Mouse (Mus musculus): ENCODE data around the gene AC124502.3. TPM values are rescaled to one million over a fixed set of nuclear protein-coding genes. Genes with fewer than 3 reads are reported as not detected.
"Not testable (repeated sequence)": the region's sequence is repeated elsewhere in the genome, so short reads cannot be mapped to it uniquely, and the experiment has no call there.

Gene AC124502.3
- 4.4 and 5.4 TPM in 2 replicates for polyA plus RNA-seq (2012; rRNA removed)

DNA sequence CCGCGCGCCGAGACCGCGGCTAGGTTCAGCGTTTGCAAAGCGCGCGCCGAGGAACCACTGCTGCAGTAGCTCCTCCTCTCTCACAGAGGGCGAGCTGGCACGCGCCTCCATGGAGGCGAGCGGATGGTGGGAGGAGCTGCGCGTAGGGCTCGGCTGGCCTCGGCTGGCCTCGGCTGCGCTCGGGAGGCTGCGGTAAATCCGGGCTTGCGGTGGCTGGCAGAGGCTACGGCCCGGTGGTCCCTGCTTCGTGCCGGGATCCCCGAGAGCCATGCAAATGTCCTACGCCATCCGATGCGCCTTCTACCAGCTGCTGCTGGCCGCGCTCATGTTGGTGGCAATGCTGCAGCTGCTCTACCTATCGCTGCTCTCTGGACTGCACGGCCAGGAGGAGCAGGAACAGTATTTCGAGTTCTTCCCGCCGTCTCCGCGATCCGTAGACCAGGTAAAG lies at the start of gene AC124502.3, which contains the start of gene B4gat1:
Gene AC124502.3, plus strand, starts transcription at position 183 of the 448 bp plus-strand sequence.
Gene B4gat1, plus strand, starts transcription at position 118 of the 448 bp plus-strand sequence.
- DNase-seq (ENCODE audit: extremely low spot score in 1 of 2, low spot score in 1 of 2): peak; percentile 77 to 90

- DNase-seq (ENCODE audit: extremely low spot score in 1 of 2, low spot score in 1 of 2): peak in 1 of 2 experiments; percentile 77
Measured at GRCm38 (mm10) chr19:4989013-4989412, 49.7 kb upstream of the AC124502.3 start.

DNA sequence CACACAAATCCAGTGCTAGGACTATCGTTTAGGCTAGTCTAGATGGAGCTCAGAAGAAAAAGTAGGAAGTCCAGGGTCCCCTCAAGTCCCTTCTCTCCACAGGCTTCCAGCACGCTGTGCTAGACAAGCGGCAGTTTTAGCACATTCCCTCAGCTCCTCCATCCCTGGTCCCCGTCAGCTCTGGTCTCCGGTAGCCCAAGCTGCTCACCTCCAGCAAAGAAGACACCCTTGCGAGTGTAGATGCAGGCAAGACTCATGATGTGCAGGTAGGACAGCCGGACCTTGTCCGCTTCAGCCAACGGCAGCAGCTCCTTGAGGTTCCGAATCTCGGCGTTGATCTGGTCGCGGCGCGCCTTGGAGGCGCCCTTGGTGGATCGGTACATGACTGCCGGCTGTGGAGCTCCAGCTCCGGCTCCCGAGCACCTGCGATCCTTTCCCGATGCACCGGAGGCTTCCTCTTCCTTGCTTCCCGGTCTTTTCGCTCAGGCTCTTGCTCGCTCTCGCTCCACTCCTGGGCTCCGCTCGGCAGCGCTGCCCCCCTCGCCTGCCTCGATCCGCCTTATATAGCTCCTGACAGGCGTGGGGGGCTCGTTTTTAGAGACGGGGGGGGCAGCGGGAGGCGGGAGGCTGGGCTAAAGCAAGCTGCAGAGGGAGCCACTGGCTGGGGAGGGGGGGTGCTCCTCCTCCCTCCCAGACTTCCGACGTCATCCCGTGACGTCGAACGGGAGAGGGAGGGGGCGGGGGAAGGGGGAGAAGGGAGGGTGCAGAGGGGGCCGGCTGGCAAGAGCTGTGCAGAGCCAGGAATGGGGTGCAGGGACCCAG lies 49.0 kb upstream of the AC124502.3 start:
- peak in 1 of 2 experiments; percentile 89 for DNase-seq (ENCODE audit: extremely low spot score in 1 of 2, low spot score in 1 of 2)

DNA sequence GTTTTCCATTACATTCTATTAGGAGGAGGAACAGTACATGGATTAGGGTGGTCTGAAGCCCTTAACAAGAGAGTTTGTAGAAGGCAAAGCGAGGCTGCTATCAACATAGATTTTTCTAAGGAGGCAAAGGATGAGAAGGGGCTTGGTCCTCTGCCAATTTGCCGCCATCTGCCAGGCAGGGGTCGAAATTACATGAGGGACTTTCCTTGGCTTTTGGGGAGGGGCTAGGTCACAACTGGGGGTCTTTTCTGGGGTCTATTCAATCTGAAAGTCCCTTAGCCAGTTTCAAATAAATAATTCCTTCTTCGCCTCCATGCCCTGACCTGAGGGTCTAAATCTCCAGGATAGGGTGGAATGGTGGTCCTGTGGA lies 48.5 kb upstream of the AC124502.3 start, which contains the start of gene Npas4:
Gene Npas4, minus strand, starts transcription at position 61 of the 370 bp plus-strand sequence.
- DNase-seq (ENCODE audit: extremely low spot score in 1 of 2, low spot score in 1 of 2): no peak

- DNase-seq (ENCODE audit: extremely low spot score in 1 of 2, low spot score in 1 of 2): no peak
Measured at GRCm38 (mm10) chr19:4990716-4991115, 48.0 kb upstream of the AC124502.3 start.

GRCm38 (mm10) chr19:4992371-4992770 lies 46.3 kb upstream of the AC124502.3 start:
- DNase-seq (ENCODE audit: extremely low spot score in 1 of 2, low spot score in 1 of 2): no peak

- peak; percentile 93 to 94 for DNase-seq (ENCODE audit: extremely low spot score in 1 of 2, low spot score in 1 of 2)
Measured at GRCm38 (mm10) chr19:4992904-4993303, 45.8 kb upstream of the AC124502.3 start.

- peak; percentile 93 to 95 for DNase-seq (ENCODE audit: extremely low spot score in 1 of 2, low spot score in 1 of 2)
Measured at GRCm38 (mm10) chr19:4994043-4994442, 44.6 kb upstream of the AC124502.3 start.

GRCm38 (mm10) chr19:4999445-5000140 lies 39.1 kb upstream of the AC124502.3 start:
- peak; percentile 71 to 81 for DNase-seq (ENCODE audit: extremely low spot score in 1 of 2, low spot score in 1 of 2)

- peak; percentile 97 for DNase-seq (ENCODE audit: extremely low spot score in 1 of 2, low spot score in 1 of 2)
Measured at GRCm38 (mm10) chr19:5001666-5002406, 36.9 kb upstream of the AC124502.3 start.

GRCm38 (mm10) chr19:5003644-5004043 lies 35.0 kb upstream of the AC124502.3 start:
- not testable (repeated sequence) for DNase-seq (ENCODE audit: extremely low spot score in 1 of 2, low spot score in 1 of 2)

DNA sequence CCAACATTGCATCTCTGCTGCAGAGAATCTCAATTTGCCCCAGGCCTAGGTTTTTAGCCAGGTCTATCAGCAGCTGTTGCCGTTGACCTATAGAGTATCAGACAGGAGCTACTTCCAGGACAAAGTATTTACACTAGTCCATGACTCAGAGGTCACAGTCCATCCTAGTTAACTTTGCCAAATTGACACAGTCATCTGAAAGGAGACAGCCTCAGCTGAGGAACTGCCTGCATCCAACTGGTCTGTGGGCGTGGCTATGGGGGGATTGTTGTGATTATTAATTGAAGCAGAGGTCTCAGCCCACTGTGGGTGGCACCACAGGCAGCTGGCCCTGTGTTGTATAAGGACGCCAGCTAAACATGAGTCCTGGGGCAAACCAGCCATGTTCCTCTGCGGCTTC lies 33.8 kb upstream of the AC124502.3 start:
- DNase-seq (ENCODE audit: extremely low spot score in 1 of 2, low spot score in 1 of 2): no peak

GRCm38 (mm10) chr19:5013138-5013537 lies 25.6 kb upstream of the AC124502.3 start:
- no peak for DNase-seq (ENCODE audit: extremely low spot score in 1 of 2, low spot score in 1 of 2)

GRCm38 (mm10) chr19:5014961-5015398 lies 23.7 kb upstream of the AC124502.3 start:
- peak in 1 of 2 experiments; percentile 70 for DNase-seq (ENCODE audit: extremely low spot score in 1 of 2, low spot score in 1 of 2)

GRCm38 (mm10) chr19:5016221-5016742 lies 22.4 kb upstream of the AC124502.3 start:
- DNase-seq (ENCODE audit: extremely low spot score in 1 of 2, low spot score in 1 of 2): no peak

DNA sequence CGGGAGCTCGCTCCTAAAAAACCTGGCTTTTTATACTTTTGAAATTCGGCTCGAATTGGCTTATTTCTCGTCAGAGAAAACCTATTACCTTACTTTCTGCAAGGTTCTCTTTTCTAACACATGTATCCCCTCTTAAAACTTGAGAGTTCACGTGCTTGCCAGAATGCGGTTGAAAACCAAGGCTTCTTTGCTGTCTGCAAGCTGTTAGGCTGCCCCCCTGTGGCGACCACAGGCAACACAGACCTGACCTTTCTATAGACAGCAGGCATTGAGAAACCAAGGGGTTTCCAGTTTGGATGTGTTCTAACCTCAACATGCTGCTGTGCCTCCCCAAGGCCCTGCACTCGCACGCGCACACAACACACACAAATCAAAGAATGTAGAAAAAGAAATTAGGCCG lies 21.9 kb upstream of the AC124502.3 start:
- DNase-seq (ENCODE audit: extremely low spot score in 1 of 2, low spot score in 1 of 2): peak in 1 of 2 experiments; percentile 76

DNA sequence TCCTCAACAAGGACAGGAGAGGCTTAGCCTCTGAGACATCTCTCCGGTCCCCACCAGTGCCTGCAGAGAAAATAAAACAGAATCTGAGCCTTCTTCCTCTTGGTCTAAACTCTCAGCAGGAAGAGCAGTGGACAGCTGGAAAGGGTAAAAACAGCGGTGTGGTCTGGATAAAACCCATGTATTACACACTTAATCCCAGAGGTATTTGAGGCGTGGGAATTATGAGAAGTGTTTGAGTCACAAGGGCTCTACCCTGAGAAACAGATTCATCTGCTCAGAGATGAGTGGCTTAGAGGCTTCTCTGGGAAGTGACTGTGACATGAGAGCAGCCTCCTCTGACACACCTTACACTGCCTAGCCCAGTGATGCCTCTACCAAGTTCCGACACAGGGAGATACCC lies 21.1 kb upstream of the AC124502.3 start:
- DNase-seq (ENCODE audit: extremely low spot score in 1 of 2, low spot score in 1 of 2): no peak

DNA sequence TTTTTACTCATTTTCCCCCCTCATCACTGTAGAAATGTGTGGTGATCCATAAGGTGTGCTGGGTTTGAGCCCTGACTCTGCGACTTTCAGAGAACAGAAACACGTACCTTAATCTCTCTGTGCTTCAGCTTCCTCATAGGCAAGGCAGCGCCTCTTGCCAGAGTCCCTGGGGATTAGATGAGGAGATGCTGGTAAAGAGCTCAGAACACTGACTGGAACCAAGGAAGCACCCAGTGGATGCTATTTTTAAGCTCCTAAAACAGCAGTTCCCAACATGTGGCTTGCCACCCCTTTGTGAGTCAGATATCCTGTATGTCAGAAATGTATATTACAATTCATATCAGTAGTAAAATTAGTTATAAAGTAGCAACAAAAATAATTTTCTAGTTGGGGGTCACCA lies 20.5 kb upstream of the AC124502.3 start:
- DNase-seq (ENCODE audit: extremely low spot score in 1 of 2, low spot score in 1 of 2): no peak

- DNase-seq (ENCODE audit: extremely low spot score in 1 of 2, low spot score in 1 of 2): no peak
Measured at GRCm38 (mm10) chr19:5021416-5021815, 17.3 kb upstream of the AC124502.3 start.

Measured in frontal cortex, adult 2 months (tissue).